Mouse (Mus musculus): ENCODE measurements at regions not wholly inside any gene's neighbourhood (a gene's known extent, or its start where the extent isn't known, plus 50 kb on each side); places are given as distances from the start of the nearest gene placed in this dataset.

GRCm38 (mm10) chr10:120597320-120597887 lies 121.1 kb upstream of the Hmga2 start:
- no peak for TF ChIP-seq GATA1 (IDR thresholded peaks at IDR 0.05; ENCODE audit: low read length)
- TF ChIP-seq TAL1 (IDR thresholded peaks at IDR 0.05; ENCODE audit: low read length) = no peak
